ENCODE assay signal across 16 mouse cellular contexts in genomic region chr7:67846796-67847195, GRCm38 (mm10).
DNase-seq lines count a peak whose midpoint lies in the region; ATAC-seq and TF ChIP-seq lines count a peak whose summit lies in the region.
"Had no signal": no experiment of that assay in that cellular context is flagged by ENCODE, and none has a peak within 500 bp of the region (broad histone marks: within the 10 kb centered on the region; RNA-seq: fewer than 3 reads in every experiment).

No protein-coding gene starts in this region.

- H3K36me3 ChIP-seq in forebrain, embryonic 12.5 days (replicated peaks): no peaks in the 10 kb centered on the region
- H3K36me3 ChIP-seq in forebrain, embryonic 11.5 days (ENCODE audit: control insufficient read depth, insufficient read depth, low read length): no peaks in the 10 kb centered on the region
- no peaks in the 10 kb centered on the region for H3K36me3 ChIP-seq in midbrain, embryonic 15.5 days (replicated peaks)
- H3K36me3 ChIP-seq in midbrain, embryonic 10.5 days: no peaks in the 10 kb centered on the region
- H3K36me3 ChIP-seq in kidney, adult 2 months (ENCODE audit: control insufficient read depth, insufficient read depth, low read length): no peaks in the 10 kb centered on the region
- no peaks in the 10 kb centered on the region for H3K36me3 ChIP-seq in hindbrain, embryonic 13.5 days
- H3K36me3 ChIP-seq: heart, embryonic 15.5 days; limb, embryonic 15.5 days; lung, embryonic 15.5 days; midbrain, embryonic 13.5 days had no signal

- no peak for ATAC-seq in forebrain, embryonic 12.5 days (ENCODE audit: low FRiP score)
- no peak for ATAC-seq in forebrain, embryonic 11.5 days (replicated peaks; ENCODE audit: low FRiP score)
- no peak for ATAC-seq in midbrain, embryonic 15.5 days (replicated peaks)
- ATAC-seq in hindbrain, embryonic 13.5 days (ENCODE audit: low FRiP score): no peak
- ATAC-seq: forebrain, postnatal 0 days; midbrain, embryonic 13.5 days had no signal

- peaks cover 32% of the 10 kb centered on the region for H3K27me3 ChIP-seq in forebrain, embryonic 12.5 days
- H3K27me3 ChIP-seq in forebrain, embryonic 11.5 days (ENCODE audit: control insufficient read depth, insufficient read depth, low read length): peaks cover 10% of the 10 kb centered on the region
- peaks cover 5% of the 10 kb centered on the region; the same call in 1 of the 2 replicates for H3K27me3 ChIP-seq in midbrain, embryonic 15.5 days (replicated peaks)
- peaks cover 39% of the 10 kb centered on the region for H3K27me3 ChIP-seq in midbrain, embryonic 10.5 days (ENCODE audit: low read depth, poor library complexity, severe bottlenecking)
- H3K27me3 ChIP-seq in kidney, adult 2 months (replicated peaks; ENCODE audit: control insufficient read depth, insufficient read depth, low read length): no peaks in the 10 kb centered on the region
- H3K27me3 ChIP-seq in hindbrain, embryonic 13.5 days: peaks cover 12% of the 10 kb centered on the region; the same call in 1 of the 2 replicates
- H3K27me3 ChIP-seq: heart, embryonic 15.5 days; limb, embryonic 15.5 days; lung, embryonic 15.5 days had no signal

- peak overlapping the region; percentile 19; the same call in 1 of the 2 replicates for H3K4me2 ChIP-seq in forebrain, embryonic 12.5 days
- H3K4me2 ChIP-seq in forebrain, embryonic 11.5 days (ENCODE audit: low read depth, low read length, severe bottlenecking): no peak overlapping the region
- peak overlapping the region; percentile 2; the same call in 1 of the 2 replicates for H3K4me2 ChIP-seq in midbrain, embryonic 15.5 days
- no peak overlapping the region for H3K4me2 ChIP-seq in hindbrain, embryonic 13.5 days
- H3K4me2 ChIP-seq: heart, embryonic 15.5 days; limb, embryonic 15.5 days; lung, embryonic 15.5 days; midbrain, embryonic 13.5 days had no signal

- peaks cover 24% of the 10 kb centered on the region for H3K4me1 ChIP-seq in forebrain, embryonic 12.5 days
- H3K4me1 ChIP-seq in forebrain, embryonic 11.5 days (replicated peaks; ENCODE audit: control insufficient read depth, insufficient read depth, low read length): peaks cover 10% of the 10 kb centered on the region
- H3K4me1 ChIP-seq in midbrain, embryonic 15.5 days: peaks cover 16% of the 10 kb centered on the region
- peaks cover 35% of the 10 kb centered on the region for H3K4me1 ChIP-seq in midbrain, embryonic 10.5 days
- H3K4me1 ChIP-seq in kidney, adult 2 months (ENCODE audit: control insufficient read depth, insufficient read depth, low read length): no peaks in the 10 kb centered on the region
- peaks cover 9% of the 10 kb centered on the region for H3K4me1 ChIP-seq in hindbrain, embryonic 13.5 days (replicated peaks)

- intact Hi-C loops in left cerebral cortex, postnatal 14 days (cut with DNase I): no loop called here

- no peak for DNase-seq in forebrain, embryonic 11.5 days (ENCODE audit: low spot score)
- no peak for DNase-seq in midbrain, embryonic 10.5 days (ENCODE audit: low spot score)
- peak; percentile 41 for DNase-seq in kidney, adult 2 months
- DNase-seq in lung, postnatal 36 days: peak; percentile 22
- DNase-seq in left cerebral cortex, postnatal 14 days (ENCODE audit: low spot score in 2 of 2): no peak
- DNase-seq: adrenal gland, postnatal 36 days; forebrain, postnatal 0 days; gastrocnemius, postnatal 25 days; thymus, postnatal 25 days had no signal

- no peak for TF ChIP-seq CTCF in kidney, adult 2 months (conservative IDR thresholded peaks at IDR 0.05; ENCODE audit: insufficient read depth, insufficient read length, low read depth, low read length)

- no peak overlapping the region for H3K9ac ChIP-seq in forebrain, embryonic 12.5 days
- H3K9ac ChIP-seq in forebrain, embryonic 11.5 days (ENCODE audit: low read length): no peak overlapping the region
- H3K9ac ChIP-seq in midbrain, embryonic 15.5 days: no peak overlapping the region
- no peak overlapping the region for H3K9ac ChIP-seq in hindbrain, embryonic 13.5 days
- H3K9ac ChIP-seq: forebrain, postnatal 0 days; heart, embryonic 15.5 days; limb, embryonic 15.5 days; lung, embryonic 15.5 days; midbrain, embryonic 13.5 days had no signal

- H3K27ac ChIP-seq in forebrain, embryonic 12.5 days: no peak overlapping the region
- no peak overlapping the region for H3K27ac ChIP-seq in forebrain, embryonic 11.5 days (ENCODE audit: low read depth, low read length)
- H3K27ac ChIP-seq in midbrain, embryonic 15.5 days: no peak overlapping the region
- H3K27ac ChIP-seq in midbrain, embryonic 10.5 days (replicated peaks): no peak overlapping the region
- no peak overlapping the region for H3K27ac ChIP-seq in kidney, adult 2 months (ENCODE audit: insufficient read depth, low read depth, low read length)
- H3K27ac ChIP-seq in hindbrain, embryonic 13.5 days: no peak overlapping the region
- H3K27ac ChIP-seq: heart, embryonic 15.5 days; limb, embryonic 15.5 days; lung, embryonic 15.5 days; midbrain, embryonic 13.5 days had no signal

- no peaks in the 10 kb centered on the region for H3K9me3 ChIP-seq in forebrain, embryonic 12.5 days
- H3K9me3 ChIP-seq in forebrain, embryonic 11.5 days (ENCODE audit: control insufficient read depth, low read length): no peaks in the 10 kb centered on the region
- no peaks in the 10 kb centered on the region for H3K9me3 ChIP-seq in midbrain, embryonic 15.5 days
- no peaks in the 10 kb centered on the region for H3K9me3 ChIP-seq in midbrain, embryonic 10.5 days (replicated peaks)
- no peaks in the 10 kb centered on the region for H3K9me3 ChIP-seq in hindbrain, embryonic 13.5 days
- H3K9me3 ChIP-seq: limb, embryonic 15.5 days; lung, embryonic 15.5 days; midbrain, embryonic 13.5 days had no signal

- no peak overlapping the region for H3K4me3 ChIP-seq in forebrain, embryonic 12.5 days (replicated peaks)
- no peak overlapping the region for H3K4me3 ChIP-seq in forebrain, embryonic 11.5 days (ENCODE audit: low read depth, low read length)
- H3K4me3 ChIP-seq in midbrain, embryonic 15.5 days: no peak overlapping the region
- no peak overlapping the region for H3K4me3 ChIP-seq in midbrain, embryonic 10.5 days
- H3K4me3 ChIP-seq in kidney, adult 2 months (ENCODE audit: insufficient read depth, low read depth, low read length): no peak overlapping the region
- H3K4me3 ChIP-seq in hindbrain, embryonic 13.5 days: no peak overlapping the region
- H3K4me3 ChIP-seq: heart, embryonic 15.5 days; limb, embryonic 15.5 days; lung, embryonic 15.5 days; midbrain, embryonic 13.5 days had no signal

- under 1% methylated on average over 8 of the region's 8 CpGs for WGBS in forebrain, embryonic 12.5 days
- 1% methylated on average over 8 of the region's 8 CpGs for WGBS in forebrain, embryonic 11.5 days
- WGBS in midbrain, embryonic 15.5 days: 6% methylated on average over 8 of the region's 8 CpGs
- WGBS in midbrain, embryonic 10.5 days: 2% methylated on average over 8 of the region's 8 CpGs
- 35% methylated on average over 8 of the region's 8 CpGs for WGBS in kidney, adult 2 months
- WGBS in hindbrain, embryonic 13.5 days: 9% methylated on average over 8 of the region's 8 CpGs

- TF ChIP-seq POLR2A in kidney, adult 2 months (IDR thresholded peaks at IDR 0.05; ENCODE audit: low read depth, low read length): no peak

Comparison
In these comparisons a context has a peak if more than half of its experiments do, and no peak if none do; other contexts are left out.
1. H3K4me2 ChIP-seq: peak in forebrain, embryonic 12.5 days (single experiment) and midbrain, embryonic 15.5 days (single experiment); none in forebrain, embryonic 11.5 days (single experiment) and hindbrain, embryonic 13.5 days (single experiment).
2. DNase-seq: peak in kidney, adult 2 months (single experiment) and lung, postnatal 36 days (single experiment); none in forebrain, embryonic 11.5 days (single experiment), midbrain, embryonic 10.5 days (single experiment) and left cerebral cortex, postnatal 14 days (0 of 2).